Mouse (Mus musculus): ENCODE measurements around the gene Rsph14.

- TF ChIP-seq ZNF384 (IDR thresholded peaks at IDR 0.05; ENCODE audit: low read depth, low read length) (no peak), MAFK (IDR thresholded peaks at IDR 0.05; ENCODE audit: insufficient read depth, low read depth, low read length) (no peak)
Observed at GRCm38 (mm10) chr10:75060217-75060842, 27.9 kb upstream of the Rsph14 start, which contains the start of gene Bcr.
